Mouse (Mus musculus) liver, adult (tissue): ENCODE results near the gene Retreg1.

Experiments
- GATA4 ChIP-seq: IDR thresholded peaks from 2 replicates; pipeline ENCODE4 v1.6.1; 2014; ENCODE audit warnings: mild to moderate bottlenecking, low read length; ENCODE audit not compliant: insufficient replicate concordance

The Retreg1 gene

GRCm38 (mm10) chr15:26015979-26016665 is 173.1 kb downstream of the Retreg1 start:
- TF ChIP-seq GATA4, result no peak

GRCm38 (mm10) chr15:26021721-26022120 is 178.7 kb downstream of the Retreg1 start:
- no peak for TF ChIP-seq GATA4

GRCm38 (mm10) chr15:26022636-26023035 is 179.7 kb downstream of the Retreg1 start:
- TF ChIP-seq GATA4, result no peak
